11 mouse cellular contexts compared by ENCODE assay signal in genomic region chr14:34867266-34867665, GRCm38 (mm10). TPM values are rescaled to one million over a fixed set of nuclear protein-coding genes. Genes with fewer than 3 reads are reported as not detected.
A peak's percentile ranks its signal among the peaks of the same experiment; 100 is the strongest.
DNase-seq lines count a peak whose midpoint lies in the region.
"Had no signal": no experiment of that assay in that cellular context is flagged by ENCODE, and none has a peak within 500 bp of the region (broad histone marks: within the 10 kb centered on the region; RNA-seq: fewer than 3 reads in every experiment).

No protein-coding gene starts in this region.

- DNase-seq in gastrocnemius, postnatal 14 days: peak; percentile 21
- DNase-seq in gastrocnemius, adult 18-20 months (ENCODE audit: low spot score): no peak
- peak; percentile 18 for DNase-seq in ovary, postnatal 10 days (ENCODE audit: low spot score)
- no peak for DNase-seq in ovary, adult 18-20 months (ENCODE audit: low spot score)
- peak; percentile 76 for DNase-seq in heart, postnatal 4 days
- peak; percentile 79 for DNase-seq in retina, embryonic 14.5 days (ENCODE audit: low spot score)
- no peak for DNase-seq in cerebellum, postnatal 10 days
- DNase-seq in MN1 (ENCODE audit: low spot score): no peak
- DNase-seq: liver, embryonic 13.5 days had no signal

- intact Hi-C loops in gastrocnemius, postnatal 14 days (cut with DNase I; ENCODE audit: low total_unique reads): no loop called here

RNA-seq across cellular contexts. Expression of gene Grid1, which starts 47.4 kb away (rescaled TPM):
- under 1 TPM; 0.04 to 0.24 TPM for total RNA-seq in gastrocnemius, postnatal 14 days (2021)
- not detected for total RNA-seq in gastrocnemius, adult 18-20 months (2021)
- total RNA-seq in heart, postnatal 4 days (2021): under 1 TPM; 0.09 to 0.24 TPM
- total RNA-seq: heart, adult 2 months; neutrophil, adult 5-6 weeks had no signal

Comparison
In these comparisons a context has a peak if more than half of its experiments do, and no peak if none do; other contexts are left out.
1. DNase-seq: peak in gastrocnemius, postnatal 14 days (single experiment), ovary, postnatal 10 days (single experiment), heart, postnatal 4 days (single experiment) and retina, embryonic 14.5 days (single experiment); none in gastrocnemius, adult 18-20 months (single experiment), ovary, adult 18-20 months (single experiment), cerebellum, postnatal 10 days (0 of 2) and MN1 (single experiment).